Mouse (Mus musculus) forebrain, embryonic 16.5 days (tissue): ENCODE measurements at regions not wholly inside any gene's neighbourhood (a gene's known extent, or its start where the extent isn't known, plus 50 kb on each side); places are given as distances from the start of the nearest gene placed in this dataset.
A peak's percentile ranks its signal among the peaks of the same experiment; 100 is the strongest.

Experiments
- ATAC-seq: fragments of 200-750 bp; cut with Nextera tagmentation; 2 replicates; pipeline ENCODE4 v1.8.0; 2017; ENCODE audit warnings: mild to moderate bottlenecking, moderate library complexity
- H3K27ac ChIP-seq: fragments of 300-500 bp; sonication (generic); 2 replicates; pipeline ENCODE4 v1.5.1; 2014; ENCODE audit warnings: low read length, control low read depth
- H3K27me3 ChIP-seq: fragments of 300-500 bp; sonication (generic); replicated peaks from 2 replicates; pipeline ENCODE4 v1.6.1; 2014; ENCODE audit warnings: low read length; ENCODE audit not compliant: control insufficient read depth, insufficient read depth
- H3K36me3 ChIP-seq: fragments of 300-500 bp; sonication (generic); 2 replicates; pipeline ENCODE4 v1.6.1; 2014; ENCODE audit not compliant: control insufficient read depth, insufficient read depth
- H3K4me1 ChIP-seq: fragments of 300-500 bp; sonication (generic); replicated peaks from 2 replicates; pipeline ENCODE4 v1.6.1; 2014; ENCODE audit warnings: low read length; ENCODE audit not compliant: control insufficient read depth, insufficient read depth
- H3K4me2 ChIP-seq: fragments of 300-500 bp; sonication (generic); 2 replicates; pipeline ENCODE4 v1.6.1; 2014; ENCODE audit warnings: mild to moderate bottlenecking, low read length, control low read depth
- H3K4me3 ChIP-seq: fragments of 300-500 bp; sonication (generic); replicated peaks from 2 replicates; pipeline ENCODE4 v1.5.1; 2014; ENCODE audit warnings: mild to moderate bottlenecking, low read length, control low read depth
- H3K9ac ChIP-seq: fragments of 300-500 bp; sonication (generic); replicated peaks from 2 replicates; pipeline ENCODE4 v1.6.1; 2014; ENCODE audit warnings: low read depth, low read length, control low read depth
- H3K9me3 ChIP-seq: fragments of 300-500 bp; sonication (generic); 2 replicates; pipeline ENCODE4 v1.6.1; 2016; ENCODE audit warnings: low read length; ENCODE audit not compliant: control insufficient read depth
- WGBS: fragments of 180-500 bp; shearing (Covaris S2); extraction: QIAGEN DNeasy Blood & Tissue Kit; methylation state at CpG from one replicate; pipeline ENCODE4 v1.1.7; 2014; 5-methylcytosine and 5-hydroxymethylcytosine counted together

DNA sequence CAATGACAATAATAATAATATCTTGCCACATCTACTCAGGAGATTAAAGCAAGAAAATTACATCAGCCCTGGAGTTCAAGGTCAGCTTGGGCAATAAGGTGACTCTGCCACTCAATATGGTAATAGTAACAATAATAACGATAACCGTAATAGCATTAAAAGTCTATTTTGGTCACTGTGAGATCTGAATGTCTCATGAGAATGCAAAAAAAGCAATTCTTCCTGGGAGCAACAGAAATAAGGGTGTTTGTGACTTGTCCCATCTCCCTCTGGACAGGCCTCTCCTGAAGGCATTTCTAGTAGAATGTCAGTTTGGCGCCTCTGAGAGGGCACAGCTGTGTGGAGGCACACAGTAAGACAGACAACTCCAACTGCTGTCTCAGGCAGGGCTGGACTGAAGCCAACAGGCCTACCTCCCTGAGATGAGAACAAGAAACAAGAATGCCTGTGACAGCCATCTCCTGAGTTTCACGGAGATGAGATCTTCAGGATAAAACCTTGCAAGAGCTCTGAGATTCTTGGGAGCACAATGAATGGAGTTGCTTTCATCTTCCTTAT, 109.8 kb upstream of the Nebl start:
- H3K9me3 ChIP-seq: no peaks in the 10 kb centered on the region
- no peak overlapping the region for H3K4me3 ChIP-seq
- no peak overlapping the region for H3K4me2 ChIP-seq
- WGBS: 55% methylated on average over 4 of the region's 4 CpGs
- peaks cover 42% of the 10 kb centered on the region for H3K4me1 ChIP-seq
- no peaks in the 10 kb centered on the region for H3K36me3 ChIP-seq
- H3K27me3 ChIP-seq: no peaks in the 10 kb centered on the region
- H3K9ac ChIP-seq: no peak overlapping the region
- ATAC-seq: no peak
- peak overlapping the region; percentile 3; the same call in 1 of the 2 replicates for H3K27ac ChIP-seq

DNA sequence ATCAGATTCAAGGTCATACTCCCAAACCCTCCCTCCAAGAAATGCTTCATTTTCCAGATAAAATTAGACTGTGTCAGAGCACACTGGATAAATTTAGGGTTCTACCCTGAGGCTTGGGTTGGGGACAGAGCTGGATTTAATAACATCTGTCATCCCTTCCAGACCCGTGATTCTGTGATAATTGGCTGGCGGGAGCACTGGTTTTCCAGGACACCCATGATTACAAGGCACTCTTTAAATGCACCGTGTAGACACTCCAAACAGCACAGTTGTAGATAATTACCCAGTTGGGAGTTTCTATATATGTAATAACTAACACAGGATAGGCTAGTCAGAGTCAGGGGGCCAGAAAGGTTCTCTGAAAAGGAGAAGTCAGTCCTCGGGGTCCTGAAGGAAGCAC, 108.4 kb upstream of the Nebl start:
- H3K27me3 ChIP-seq: no peaks in the 10 kb centered on the region
- H3K4me1 ChIP-seq: peaks cover 42% of the 10 kb centered on the region
- no peaks in the 10 kb centered on the region for H3K9me3 ChIP-seq
- ATAC-seq: no peak
- WGBS: 41% methylated on average over 4 of the region's 4 CpGs
- H3K27ac ChIP-seq: no peak overlapping the region
- H3K4me3 ChIP-seq: no peak overlapping the region
- no peaks in the 10 kb centered on the region for H3K36me3 ChIP-seq
- no peak overlapping the region for H3K4me2 ChIP-seq
- H3K9ac ChIP-seq: no peak overlapping the region

DNA sequence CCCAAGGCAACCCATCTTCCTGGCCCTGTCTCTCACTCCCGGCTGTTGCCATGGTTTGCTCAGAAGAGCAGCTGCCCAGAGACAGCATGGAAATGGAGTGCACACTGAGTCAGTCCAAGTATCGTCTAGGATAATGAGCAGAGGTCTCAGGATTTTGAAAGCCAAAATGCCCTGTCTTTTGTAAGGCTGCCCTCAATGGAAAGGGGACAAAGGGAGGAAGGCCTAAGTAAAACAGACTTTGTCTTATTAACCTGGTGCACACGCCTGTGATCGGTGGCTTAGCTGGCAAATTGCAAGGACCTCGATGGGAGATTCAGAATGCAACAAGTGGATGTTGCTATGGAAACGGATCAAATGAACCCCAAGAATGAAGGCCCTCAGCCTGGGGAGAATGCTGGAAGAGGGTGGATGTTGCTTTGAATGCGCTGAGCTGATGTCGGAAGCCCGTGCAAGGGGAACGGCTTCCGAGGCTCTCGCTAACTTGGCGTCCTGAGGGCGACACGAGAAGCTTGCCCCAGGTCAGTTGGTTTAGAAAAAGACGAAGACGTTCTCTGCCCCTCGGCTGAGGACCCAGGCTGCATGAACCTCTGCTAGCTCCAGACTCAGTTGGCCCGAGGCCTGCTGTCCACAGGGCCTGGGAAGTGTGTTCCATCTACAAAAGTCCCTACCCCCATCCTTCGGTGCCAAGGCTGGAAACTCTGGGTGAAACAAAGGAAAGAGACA, 107.8 kb upstream of the Nebl start:
- H3K36me3 ChIP-seq: no peaks in the 10 kb centered on the region
- peak; percentile 23 for ATAC-seq
- no peaks in the 10 kb centered on the region for H3K9me3 ChIP-seq
- no peak overlapping the region for H3K9ac ChIP-seq
- no peaks in the 10 kb centered on the region for H3K27me3 ChIP-seq
- no peak overlapping the region for H3K27ac ChIP-seq
- H3K4me3 ChIP-seq: no peak overlapping the region
- WGBS: 22% methylated on average over 20 of the region's 20 CpGs
- H3K4me2 ChIP-seq: peak overlapping the region; percentile 28; the same call in 1 of the 2 replicates
- H3K4me1 ChIP-seq: peaks cover 42% of the 10 kb centered on the region

DNA sequence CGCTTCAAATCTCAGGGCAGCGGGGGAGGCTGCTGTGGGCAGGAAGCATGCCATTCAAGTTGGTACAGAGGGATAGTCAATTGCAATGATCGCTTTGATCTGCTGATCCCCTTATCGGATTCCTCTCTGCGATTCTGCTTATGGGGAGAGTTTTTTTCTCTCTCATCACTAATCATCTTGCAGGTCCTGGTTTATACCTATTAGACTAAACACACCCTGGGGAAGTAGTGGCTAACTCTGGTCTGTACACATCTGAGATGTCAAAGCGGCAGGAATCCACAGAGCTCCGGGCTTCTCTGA, 107.1 kb upstream of the Nebl start:
- Histone ChIP-seq H3K27ac (no peak overlapping the region), H3K9ac (no peak overlapping the region), H3K4me2 (peak overlapping the region; percentile 37; the same call in 1 of the 2 replicates), H3K4me1 (peaks cover 42% of the 10 kb centered on the region), H3K4me3 (no peak overlapping the region), H3K36me3 (no peaks in the 10 kb centered on the region), H3K27me3 (no peaks in the 10 kb centered on the region), H3K9me3 (no peaks in the 10 kb centered on the region)
- no peak for ATAC-seq
- 43% methylated on average over 7 of the region's 7 CpGs for WGBS

DNA sequence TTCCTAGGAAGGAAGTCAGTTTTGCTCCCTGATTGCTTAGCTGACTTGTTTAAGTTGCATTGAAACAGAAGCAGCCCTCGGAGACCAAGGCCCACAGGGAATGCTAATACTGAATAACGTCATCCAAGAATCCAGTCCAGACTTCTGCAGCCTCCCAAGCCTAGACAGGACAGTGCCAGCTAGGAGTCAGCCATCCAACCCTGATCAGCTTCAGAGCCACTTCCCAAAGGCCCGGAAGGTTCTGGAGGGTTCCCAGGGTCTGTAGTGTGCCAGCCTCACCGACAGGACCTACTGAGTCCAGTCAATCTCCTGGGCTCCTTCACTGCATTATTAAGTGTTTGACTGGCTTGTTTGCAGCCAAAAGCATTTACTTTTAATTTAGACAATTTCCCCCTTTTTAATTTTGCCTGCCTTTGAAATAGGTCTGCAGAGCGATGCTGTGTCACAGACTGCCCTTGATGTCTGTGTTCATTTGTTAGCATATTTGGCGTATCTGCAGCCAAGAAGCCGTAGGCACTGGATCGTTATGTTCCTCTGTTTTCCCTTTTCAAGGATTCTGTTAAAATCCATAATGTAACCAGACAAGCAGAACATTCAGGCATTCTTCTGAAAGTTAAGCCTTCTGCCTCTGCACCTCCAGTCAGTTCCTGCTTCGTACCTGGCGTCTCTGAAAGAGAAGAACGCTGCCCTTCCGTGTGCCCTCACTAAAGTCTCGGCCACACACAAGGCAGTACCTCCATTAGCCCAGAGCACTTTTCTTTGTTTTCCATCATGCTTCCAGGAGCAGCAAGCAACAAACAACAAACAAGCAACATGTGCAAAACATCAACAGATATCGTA, 106.5 kb upstream of the Nebl start:
- 33% methylated on average over 14 of the region's 14 CpGs for WGBS
- no peak overlapping the region; the same call in 1 of the 2 replicates for H3K27ac ChIP-seq
- peak; percentile 79 for ATAC-seq
- peaks cover 42% of the 10 kb centered on the region for H3K4me1 ChIP-seq
- H3K36me3 ChIP-seq: no peaks in the 10 kb centered on the region
- no peaks in the 10 kb centered on the region for H3K27me3 ChIP-seq
- 0 out of 2 replicates have a peak, but pooled peaks cover 2% of the 10 kb centered on the region for H3K9me3 ChIP-seq
- H3K4me2 ChIP-seq: peak overlapping the region; percentile 37
- no peak overlapping the region for H3K9ac ChIP-seq
- H3K4me3 ChIP-seq: no peak overlapping the region

DNA sequence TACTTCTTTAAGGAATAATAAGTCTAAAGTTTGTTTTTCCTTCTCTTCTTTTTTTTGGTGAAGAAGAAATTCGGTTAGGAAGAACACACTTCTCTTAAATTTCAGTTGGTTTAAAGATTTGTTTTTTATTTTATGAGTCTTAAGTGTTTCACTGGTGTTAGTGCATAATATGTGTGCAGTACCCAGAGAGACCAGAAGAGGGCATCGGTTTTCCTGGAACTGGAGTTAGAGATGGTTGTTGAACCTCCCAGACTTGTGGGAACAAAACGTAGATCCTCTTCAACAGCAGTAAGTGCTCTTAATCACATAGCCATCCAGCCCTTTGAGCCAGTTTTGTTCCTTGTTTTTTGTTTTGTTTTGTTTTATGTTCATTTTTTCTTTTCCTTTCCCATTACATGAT, 101.5 kb upstream of the Nebl start:
- H3K4me1 ChIP-seq: peaks cover 6% of the 10 kb centered on the region
- H3K36me3 ChIP-seq: no peaks in the 10 kb centered on the region
- no peak overlapping the region for H3K4me3 ChIP-seq
- WGBS: 80% methylated on average over 3 of the region's 3 CpGs
- no peak overlapping the region for H3K4me2 ChIP-seq
- no peak for ATAC-seq
- H3K27me3 ChIP-seq: no peaks in the 10 kb centered on the region
- 0 out of 2 replicates have a peak, but pooled peaks cover 2% of the 10 kb centered on the region for H3K9me3 ChIP-seq
- H3K9ac ChIP-seq: no peak overlapping the region
- no peak overlapping the region for H3K27ac ChIP-seq

DNA sequence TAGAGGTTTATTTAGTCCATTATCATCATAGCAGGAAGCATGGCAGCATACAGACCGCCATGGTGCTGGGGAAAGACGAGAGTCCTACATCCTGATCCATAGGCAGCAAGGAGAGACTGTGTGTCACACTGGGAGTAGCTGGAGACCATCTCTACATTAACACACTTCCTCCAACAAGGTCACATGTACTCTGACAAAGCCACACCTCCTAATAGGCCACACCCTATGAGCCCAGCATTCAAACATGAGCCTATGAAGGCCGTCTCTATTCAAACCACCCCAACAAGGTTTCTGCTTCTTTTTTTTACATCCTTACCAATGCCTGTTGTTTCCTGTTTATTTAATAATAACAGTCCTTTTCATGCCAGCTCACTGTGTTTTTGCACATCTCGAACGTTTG, 99.0 kb upstream of the Nebl start:
- Histone ChIP-seq H3K36me3 (no peaks in the 10 kb centered on the region), H3K27ac (no peak overlapping the region), H3K4me2 (no peak overlapping the region), H3K9me3 (0 out of 2 replicates have a peak, but pooled peaks cover 2% of the 10 kb centered on the region), H3K4me3 (no peak overlapping the region), H3K4me1 (no peaks in the 10 kb centered on the region), H3K27me3 (no peaks in the 10 kb centered on the region), H3K9ac (no peak overlapping the region)
- no peak for ATAC-seq
- 81% methylated on average over 5 of the region's 5 CpGs for WGBS

DNA sequence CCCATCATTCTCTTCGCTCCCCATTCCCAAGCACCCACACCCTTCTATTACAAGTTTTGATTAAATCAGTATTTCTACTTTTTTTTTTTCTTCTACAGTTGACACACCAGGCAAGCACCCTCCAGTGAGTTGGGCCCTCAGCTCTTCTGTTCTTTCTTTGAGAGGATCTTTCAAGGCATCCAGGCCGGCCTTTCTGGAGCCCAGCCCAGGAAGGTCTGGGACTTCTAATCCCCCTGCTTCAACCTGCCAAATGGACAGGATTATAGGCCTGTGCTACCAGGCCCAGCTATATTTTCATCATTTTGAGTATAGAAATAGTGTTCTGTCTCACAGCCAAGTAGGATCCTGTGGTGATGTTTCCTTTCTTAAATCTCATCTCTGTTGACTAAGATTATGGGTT, 94.0 kb upstream of the Nebl start:
- 78% methylated on average over 2 of the region's 2 CpGs for WGBS
- Histone ChIP-seq H3K4me2 (no peak overlapping the region), H3K9me3 (no peaks in the 10 kb centered on the region), H3K4me3 (no peak overlapping the region), H3K27me3 (no peaks in the 10 kb centered on the region), H3K36me3 (no peaks in the 10 kb centered on the region), H3K27ac (no peak overlapping the region), H3K4me1 (no peaks in the 10 kb centered on the region), H3K9ac (no peak overlapping the region)
- ATAC-seq: no peak

DNA sequence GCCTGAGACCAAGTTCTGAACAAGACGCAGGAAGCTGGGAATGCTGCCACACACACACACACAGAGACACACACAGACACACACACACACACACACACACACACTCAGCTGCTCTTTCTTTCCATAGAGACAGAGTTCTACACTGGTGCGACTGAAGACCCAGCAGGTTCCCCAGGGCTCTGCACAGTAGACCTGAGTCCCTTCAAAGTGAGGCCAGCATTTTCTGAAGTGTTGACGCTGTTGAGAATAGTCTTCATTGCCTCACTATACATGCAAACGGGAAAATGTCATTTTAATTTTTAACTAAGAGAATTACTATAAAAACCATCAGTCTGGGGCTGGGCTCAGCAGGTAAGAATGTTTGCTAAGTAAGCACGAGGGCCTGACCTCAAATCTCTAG, 92.9 kb upstream of the Nebl start:
- no peak for ATAC-seq
- WGBS: 85% methylated on average over 5 of the region's 5 CpGs
- H3K4me1 ChIP-seq: no peaks in the 10 kb centered on the region

More for the DNA sequence above, 92.9 kb upstream of the Nebl start:
- Histone ChIP-seq H3K27ac (no peak overlapping the region), H3K4me3 (no peak overlapping the region), H3K9me3 (no peaks in the 10 kb centered on the region), H3K27me3 (no peaks in the 10 kb centered on the region), H3K9ac (no peak overlapping the region), H3K4me2 (no peak overlapping the region), H3K36me3 (no peaks in the 10 kb centered on the region)
